ENCODE assay signal across 22 mouse cellular contexts in the genomic region with DNA sequence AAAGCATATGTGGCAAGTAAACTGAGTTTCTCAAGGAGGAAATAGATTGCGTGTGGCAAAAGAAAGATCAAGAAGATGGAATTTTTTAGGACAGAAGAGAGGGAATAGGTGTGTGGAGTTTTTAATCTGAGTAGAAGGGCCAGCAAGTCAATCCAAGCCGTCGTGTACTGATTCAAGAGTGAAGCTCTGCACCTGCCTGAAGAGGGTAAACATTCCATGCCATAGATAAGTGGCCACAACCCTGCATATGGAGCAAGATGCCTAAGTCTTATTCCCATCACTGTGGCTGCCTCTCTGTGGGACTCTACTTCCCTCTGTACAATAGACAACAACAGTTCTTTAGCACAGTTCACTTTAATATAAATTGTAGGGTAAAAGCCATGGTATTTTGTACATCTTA.
"Had no signal": no experiment of that assay in that cellular context is flagged by ENCODE, and none has a peak within 500 bp of the region (broad histone marks: within the 10 kb centered on the region; RNA-seq: fewer than 3 reads in every experiment).

No protein-coding gene starts in this region.

- DNase-seq: gastrocnemius, postnatal 14 days; gastrocnemius, postnatal 36 days; heart, adult 2 months; heart, postnatal 14 days; heart, postnatal 36 days; kidney, adult 11 months; kidney, adult 2 months; kidney, adult 9 months; kidney, postnatal 14 days; kidney, postnatal 36 days; layer of hippocampus, adult 9-11 months; layer of hippocampus, postnatal 36 days; left cerebral cortex, postnatal 4 days had no signal

- H3K27ac ChIP-seq: heart, adult 2 months; heart, embryonic 13.5 days; heart, embryonic 15.5 days; hindbrain, embryonic 13.5 days; hindbrain, embryonic 15.5 days; hindbrain, postnatal 0 days; kidney, embryonic 15.5 days; kidney, postnatal 0 days had no signal

- H3K4me1 ChIP-seq: hindbrain, embryonic 13.5 days; hindbrain, embryonic 15.5 days had no signal

- H3K36me3 ChIP-seq: heart, embryonic 13.5 days; heart, embryonic 15.5 days; hindbrain, embryonic 13.5 days; hindbrain, embryonic 15.5 days; kidney, embryonic 15.5 days had no signal

- H3K4me2 ChIP-seq: heart, embryonic 11.5 days; heart, embryonic 13.5 days; heart, embryonic 15.5 days; hindbrain, embryonic 13.5 days; hindbrain, embryonic 15.5 days; kidney, embryonic 15.5 days had no signal

- H3K27me3 ChIP-seq: heart, embryonic 13.5 days; heart, embryonic 15.5 days; hindbrain, embryonic 13.5 days; hindbrain, embryonic 15.5 days; kidney, embryonic 15.5 days had no signal

- H3K4me3 ChIP-seq: heart, adult 2 months; heart, embryonic 13.5 days; heart, embryonic 15.5 days; hindbrain, embryonic 13.5 days; hindbrain, embryonic 15.5 days; kidney, embryonic 15.5 days had no signal

- H3K9ac ChIP-seq: heart, embryonic 13.5 days; heart, embryonic 15.5 days; hindbrain, embryonic 13.5 days; hindbrain, embryonic 15.5 days; kidney, embryonic 15.5 days had no signal

- ATAC-seq: forebrain, embryonic 16.5 days; hindbrain, postnatal 0 days had no signal

- H3K9me3 ChIP-seq: heart, embryonic 15.5 days; hindbrain, embryonic 15.5 days; kidney, embryonic 15.5 days had no signal
